Mouse (Mus musculus) small intestine, adult 2 months (tissue): Measurements from ENCODE around the gene Msi1. TPM values are rescaled to one million over a fixed set of nuclear protein-coding genes. Genes with fewer than 3 reads are reported as not detected.

Source experiments
- H3K27ac ChIP-seq: fragments of 200-500 bp; 2 replicates; pipeline ENCODE4 v1.5.1; 2012; ENCODE audit warnings: low read depth, low read length, control low read depth, inconsistent platforms; ENCODE audit not compliant: insufficient read depth
- H3K27me3 ChIP-seq: fragments of 200-500 bp; 2 replicates; pipeline ENCODE4 v1.6.1; 2012; ENCODE audit warnings: mild to moderate bottlenecking, moderate library complexity, low read length, inconsistent platforms; ENCODE audit not compliant: control insufficient read depth, insufficient read depth
- H3K36me3 ChIP-seq: fragments of 200-500 bp; 2 replicates; pipeline ENCODE4 v1.6.1; 2012; ENCODE audit warnings: mild to moderate bottlenecking, low read length, control low read depth, inconsistent platforms; ENCODE audit not compliant: control insufficient read depth, insufficient read depth
- H3K4me1 ChIP-seq: fragments of 200-500 bp; 2 replicates; pipeline ENCODE4 v1.6.1; 2012; ENCODE audit warnings: low read length, inconsistent platforms, mixed read lengths; ENCODE audit not compliant: control insufficient read depth, insufficient read depth, insufficient read length
- H3K4me3 ChIP-seq: fragments of 200-500 bp; 2 replicates; pipeline ENCODE4 v1.5.1; 2012; ENCODE audit warnings: low read depth, mild to moderate bottlenecking, control low read depth, inconsistent platforms, low read length, moderate library complexity
- CTCF ChIP-seq: fragments of 200-500 bp; IDR thresholded peaks from 2 replicates; pipeline ENCODE4 v1.5.1; 2012; ENCODE audit warnings: low read depth, mild to moderate bottlenecking, control low read depth, inconsistent platforms, low read length, moderate library complexity, mixed read lengths; ENCODE audit not compliant: insufficient replicate concordance, insufficient read length; ENCODE audit errors: extremely low read depth
- POLR2A ChIP-seq: fragments of 200-500 bp; IDR thresholded peaks from 2 replicates; pipeline ENCODE4 v1.6.1; 2012; ENCODE audit warnings: low read depth, mild to moderate bottlenecking, control low read depth, inconsistent platforms, low read length, moderate library complexity
- WGBS: fragments of 180-500 bp; shearing (Covaris S2); methylation state at CpG from one replicate; pipeline ENCODE4 v1.1.7; 2018; 5-methylcytosine and 5-hydroxymethylcytosine counted together
- polyA plus RNA-seq: library from polyadenylated mRNA; depleted of rRNA; stranded (reverse); fragments of >200 nt; gene quantifications from 2 replicates; pipeline ENCODE4 v1.2.3, GENCODE M21; 2012

The Msi1 gene
- polyA plus RNA-seq, 1 experiment, result 9.0 TPM

GRCm38 (mm10) chr5:115433191-115433590, 3.8 kb downstream of the Msi1 start:
- 45% methylated on average over 8 of the region's 8 CpGs for WGBS
- no peak overlapping the region for H3K4me3 ChIP-seq
- peaks cover 15% of the 10 kb centered on the region for H3K4me1 ChIP-seq
- TF ChIP-seq POLR2A (no peak), CTCF (no peak)
- H3K27ac ChIP-seq, result no peak overlapping the region
- H3K27me3 ChIP-seq, result peaks cover 27% of the 10 kb centered on the region
- H3K36me3 ChIP-seq, result no peaks in the 10 kb centered on the region

GRCm38 (mm10) chr5:115434280-115434852, 5.0 kb downstream of the Msi1 start:
- H3K4me1 ChIP-seq, result peaks cover 13% of the 10 kb centered on the region

GRCm38 (mm10) chr5:115434853-115435754, 5.7 kb downstream of the Msi1 start:
- Histone ChIP-seq H3K4me1 (peaks cover 13% of the 10 kb centered on the region), H3K36me3 (no peaks in the 10 kb centered on the region), H3K27ac (no peak overlapping the region), H3K27me3 (peaks cover 9% of the 10 kb centered on the region; the same call in 1 of the 2 replicates), H3K4me3 (no peak overlapping the region)
- WGBS, result 38% methylated on average over 14 of the region's 15 CpGs
- TF ChIP-seq POLR2A, result no peak
- no peak for TF ChIP-seq CTCF

More at GRCm38 (mm10) chr5:115434280-115434852, 5.0 kb downstream of the Msi1 start:
- H3K27me3 ChIP-seq, result peaks cover 16% of the 10 kb centered on the region
- TF ChIP-seq POLR2A, result no peak
- no peak for TF ChIP-seq CTCF
- H3K4me3 ChIP-seq, result no peak overlapping the region
- no peaks in the 10 kb centered on the region for H3K36me3 ChIP-seq
- H3K27ac ChIP-seq, result no peak overlapping the region
- 51% methylated on average over 11 of the region's 11 CpGs for WGBS

GRCm38 (mm10) chr5:115435755-115436379, 6.5 kb downstream of the Msi1 start:
- Histone ChIP-seq H3K27me3 (peaks cover 2% of the 10 kb centered on the region; the same call in 1 of the 2 replicates), H3K36me3 (no peaks in the 10 kb centered on the region), H3K4me1 (peaks cover 10% of the 10 kb centered on the region), H3K4me3 (peak overlapping the region; percentile 38), H3K27ac (no peak overlapping the region)
- 21% methylated on average over 8 of the region's 8 CpGs for WGBS
- no peak for TF ChIP-seq CTCF
- no peak for TF ChIP-seq POLR2A

- H3K27ac ChIP-seq, result no peak overlapping the region
- no peak for TF ChIP-seq CTCF
- TF ChIP-seq POLR2A, result no peak
- H3K4me3 ChIP-seq, result peak overlapping the region; percentile 38
- H3K4me1 ChIP-seq, result peaks cover 10% of the 10 kb centered on the region
- 6% methylated on average over 43 of the region's 43 CpGs for WGBS
- H3K36me3 ChIP-seq, result no peaks in the 10 kb centered on the region
- no peaks in the 10 kb centered on the region for H3K27me3 ChIP-seq
These were observed 7.2 kb downstream of the Msi1 start for GRCm38 (mm10) chr5:115436421-115437124.

- Histone ChIP-seq H3K4me1 (peaks cover 10% of the 10 kb centered on the region), H3K4me3 (no peak overlapping the region), H3K36me3 (no peaks in the 10 kb centered on the region), H3K27ac (no peak overlapping the region), H3K27me3 (no peaks in the 10 kb centered on the region)
- 88% methylated on average over 7 of the region's 7 CpGs for WGBS
- TF ChIP-seq CTCF, result no peak
- TF ChIP-seq POLR2A, result no peak
These were observed 8.0 kb downstream of the Msi1 start for GRCm38 (mm10) chr5:115437242-115437944.
